Mouse (Mus musculus) cerebellum, adult 9-11 months (tissue): ENCODE results near the gene Gadl1.

Experiments
- DNase-seq: peaks from one replicate; pipeline ENCODE4 v3.0.0; 2022

The Gadl1 gene

GRCm38 (mm10) chr9:115909155-115909554 lies at the start of gene Gadl1:
Gene Gadl1 (plus strand): TSS chr9:115909455.
- DNase-seq, result no peak

DNA sequence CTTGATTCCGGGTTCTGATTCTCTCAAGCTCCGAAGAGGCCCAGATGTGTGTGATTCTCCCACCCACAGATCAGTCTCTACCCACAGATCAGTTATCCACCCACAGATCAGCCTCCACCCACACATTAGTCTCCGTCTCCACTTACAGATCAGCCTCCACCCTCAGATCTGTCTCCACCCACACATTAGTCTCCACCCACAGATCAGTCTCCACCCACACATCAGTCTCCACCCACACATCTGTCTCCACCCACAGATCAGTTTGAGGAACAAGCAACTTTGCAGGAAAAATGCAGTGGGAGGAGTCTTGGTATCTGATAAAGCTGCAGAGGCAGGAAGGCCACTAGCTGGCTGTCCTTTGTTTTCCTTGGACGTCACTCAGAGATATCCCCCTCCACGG lies 46.5 kb upstream of the Gadl1 start:
- no peak for DNase-seq

DNA sequence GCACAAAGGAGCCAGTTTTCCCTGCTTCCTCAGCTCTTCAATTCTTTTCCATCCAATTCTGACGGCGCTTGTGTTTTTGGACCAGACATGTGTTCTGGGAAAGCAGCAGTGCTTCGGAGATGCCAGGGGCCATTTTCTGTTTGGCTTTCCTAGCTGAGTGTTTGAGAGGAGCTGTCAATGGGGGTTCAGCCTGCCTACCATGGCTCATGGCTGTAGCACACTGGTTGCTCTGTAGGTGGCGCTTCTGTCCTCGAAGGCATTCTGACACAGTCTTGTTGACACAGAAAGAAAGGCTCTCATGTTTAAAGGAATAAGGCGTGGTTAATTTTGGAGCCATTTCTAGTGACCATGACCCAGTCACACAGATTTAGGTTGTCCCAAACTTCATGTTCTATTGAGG lies 45.9 kb upstream of the Gadl1 start:
- DNase-seq, result no peak

- DNase-seq, result no peak
Measured at GRCm38 (mm10) chr9:115867277-115867676, 42.0 kb upstream of the Gadl1 start.

DNA sequence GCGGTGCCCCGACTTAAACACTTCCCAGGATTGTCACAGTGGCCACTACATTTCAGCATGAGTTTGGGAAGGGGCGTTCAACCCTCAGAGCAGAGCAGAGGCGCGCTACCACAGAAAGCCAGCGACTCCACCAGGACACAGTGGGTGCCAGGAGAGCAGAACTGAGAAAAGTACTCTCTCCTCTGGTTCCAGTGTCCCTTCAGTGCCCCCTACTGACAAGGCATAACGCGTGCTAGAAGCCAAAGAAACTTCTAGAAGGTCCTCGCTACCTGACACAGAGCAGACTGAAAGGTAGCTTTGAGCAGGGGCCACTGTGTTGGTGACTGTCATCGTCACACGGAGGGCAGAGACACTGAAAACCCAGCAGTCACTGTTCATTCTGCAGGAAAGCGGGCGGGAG lies 39.1 kb upstream of the Gadl1 start:
- no peak for DNase-seq

DNA sequence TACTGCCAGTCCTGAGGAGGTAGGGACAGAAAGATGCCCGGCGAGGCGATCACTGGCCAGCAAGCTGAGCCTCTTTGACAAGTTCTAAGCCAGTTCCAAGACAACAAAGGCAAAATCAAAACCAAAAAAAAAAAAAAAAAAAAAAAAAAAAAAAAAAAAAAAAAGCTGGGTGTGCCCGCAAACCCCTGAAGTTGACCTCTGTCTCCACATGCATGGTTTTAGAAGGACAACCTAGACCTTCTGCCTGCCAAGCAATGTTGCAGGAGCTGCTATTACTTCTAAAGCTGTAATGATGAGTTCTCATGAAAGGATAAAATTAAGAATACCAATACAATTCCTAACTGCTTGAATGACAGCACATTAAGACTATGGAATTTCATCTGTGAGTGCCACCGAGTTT lies 38.6 kb upstream of the Gadl1 start:
- no peak for DNase-seq

- no peak for DNase-seq
Measured at GRCm38 (mm10) chr9:115880500-115880899, 28.8 kb upstream of the Gadl1 start.

GRCm38 (mm10) chr9:115881137-115881536 lies 28.1 kb upstream of the Gadl1 start:
- no peak for DNase-seq

GRCm38 (mm10) chr9:115882627-115883200 lies 26.5 kb upstream of the Gadl1 start:
- no peak for DNase-seq

- DNase-seq, result no peak
Measured at GRCm38 (mm10) chr9:115883413-115883812, 25.8 kb upstream of the Gadl1 start.

GRCm38 (mm10) chr9:115887571-115887970 lies 21.7 kb upstream of the Gadl1 start:
- no peak for DNase-seq

DNA sequence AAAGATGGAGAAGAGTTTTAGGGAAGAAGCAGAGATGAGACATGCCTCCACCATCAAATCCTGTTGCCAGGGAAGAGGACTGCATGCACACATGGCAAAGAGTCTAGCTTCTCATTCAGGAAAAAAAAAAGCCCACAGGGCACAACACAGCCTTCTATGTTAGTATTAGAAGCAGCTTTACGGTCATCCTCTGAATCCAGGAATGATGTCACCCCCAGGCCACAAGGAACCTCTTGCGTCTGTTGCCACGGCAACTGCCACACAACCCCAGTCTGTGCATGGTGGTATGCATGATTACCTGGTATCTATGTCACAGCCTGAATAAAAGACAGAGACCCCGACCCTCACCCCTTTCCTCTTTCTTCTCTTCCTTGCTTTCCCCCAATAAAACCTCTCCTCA lies 16.1 kb upstream of the Gadl1 start:
- DNase-seq, result no peak

DNA sequence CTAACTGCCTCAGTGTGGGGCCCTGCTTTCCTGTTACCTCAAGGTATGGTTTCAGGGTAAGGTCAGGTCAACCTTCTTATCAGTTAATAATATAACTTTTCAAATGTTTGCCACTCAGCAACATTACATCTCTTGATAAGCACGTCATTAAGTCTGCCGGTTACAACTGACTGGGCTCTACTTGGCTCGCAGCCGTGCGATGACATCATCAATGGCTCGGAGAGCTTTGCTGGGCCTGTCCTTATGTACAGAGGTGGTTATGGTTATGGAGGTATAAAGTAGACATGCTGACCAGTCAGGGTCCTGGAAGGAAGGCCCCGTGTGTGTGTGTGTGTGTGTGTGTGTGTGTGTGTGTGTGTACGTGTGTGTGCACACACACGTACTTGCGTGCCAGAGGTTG lies 15.3 kb upstream of the Gadl1 start:
- no peak for DNase-seq

- no peak for DNase-seq
Measured at GRCm38 (mm10) chr9:115908325-115908724, 930 bp upstream of the Gadl1 start.

GRCm38 (mm10) chr9:115914006-115914405 lies 4.8 kb downstream of the Gadl1 start:
- DNase-seq, result no peak

GRCm38 (mm10) chr9:115915586-115916270 lies 6.5 kb downstream of the Gadl1 start:
- DNase-seq, result peak; percentile 3

DNA sequence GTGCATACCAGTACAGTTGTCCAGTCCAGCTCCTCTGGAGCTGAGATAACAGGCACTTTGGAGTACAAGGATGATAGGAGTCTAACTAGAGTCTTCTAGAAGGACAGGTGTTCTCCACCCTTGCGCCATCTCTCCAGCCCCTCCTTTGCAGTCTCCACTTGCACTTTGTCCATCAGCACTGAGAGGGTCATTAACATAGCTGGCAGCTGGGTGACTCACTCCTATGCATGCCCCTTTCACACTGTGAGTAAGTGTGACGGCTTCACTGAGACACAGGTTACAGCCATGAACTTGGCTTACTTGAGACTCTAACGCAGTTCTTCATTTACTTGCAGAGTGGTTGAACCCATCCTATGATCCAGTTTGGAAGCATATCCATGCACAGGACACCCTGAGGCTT lies 10.5 kb downstream of the Gadl1 start:
- DNase-seq, result no peak

- DNase-seq, result no peak
Measured at GRCm38 (mm10) chr9:115922662-115923061, 13.4 kb downstream of the Gadl1 start.

- DNase-seq, result no peak
Measured at GRCm38 (mm10) chr9:115924094-115924493, 14.8 kb downstream of the Gadl1 start.

DNA sequence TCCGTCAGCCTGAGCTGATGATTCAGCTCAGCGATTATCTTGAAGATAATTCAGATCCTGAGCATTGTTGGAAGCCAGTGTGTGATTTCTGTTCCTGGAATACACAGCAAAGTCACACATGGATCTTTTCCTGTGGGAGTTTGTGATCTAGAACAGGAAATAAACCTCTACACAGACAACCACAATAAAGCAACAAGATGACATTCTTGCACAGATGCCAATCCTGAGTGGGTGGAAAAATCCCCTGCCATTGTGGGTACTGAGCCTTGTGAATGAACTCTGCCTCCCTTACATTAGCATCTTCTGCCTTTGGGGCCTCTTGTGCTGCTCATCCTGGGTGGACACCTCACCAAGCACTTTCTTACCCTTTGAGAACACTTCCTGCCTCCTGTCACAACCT lies 22.5 kb downstream of the Gadl1 start:
- no peak for DNase-seq

DNA sequence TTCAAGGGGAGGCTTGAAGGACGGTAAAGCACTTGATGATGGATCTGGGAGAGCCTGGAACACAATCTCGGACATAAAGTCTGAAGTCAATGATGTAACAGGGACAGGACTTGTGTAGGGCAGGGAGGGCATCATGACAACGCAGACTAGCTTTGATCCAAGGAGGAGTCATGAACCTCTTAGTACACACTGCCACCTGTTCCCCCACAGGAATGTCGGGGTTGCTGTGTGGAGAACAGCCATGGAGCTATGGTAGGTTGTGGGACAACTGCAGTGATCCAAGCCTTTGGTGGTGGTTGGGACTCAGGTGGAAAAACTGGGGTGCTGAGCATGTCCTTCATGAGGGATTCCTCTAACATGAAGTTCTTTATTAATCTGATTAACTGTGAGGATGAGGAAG lies 23.5 kb downstream of the Gadl1 start:
- no peak for DNase-seq

DNA sequence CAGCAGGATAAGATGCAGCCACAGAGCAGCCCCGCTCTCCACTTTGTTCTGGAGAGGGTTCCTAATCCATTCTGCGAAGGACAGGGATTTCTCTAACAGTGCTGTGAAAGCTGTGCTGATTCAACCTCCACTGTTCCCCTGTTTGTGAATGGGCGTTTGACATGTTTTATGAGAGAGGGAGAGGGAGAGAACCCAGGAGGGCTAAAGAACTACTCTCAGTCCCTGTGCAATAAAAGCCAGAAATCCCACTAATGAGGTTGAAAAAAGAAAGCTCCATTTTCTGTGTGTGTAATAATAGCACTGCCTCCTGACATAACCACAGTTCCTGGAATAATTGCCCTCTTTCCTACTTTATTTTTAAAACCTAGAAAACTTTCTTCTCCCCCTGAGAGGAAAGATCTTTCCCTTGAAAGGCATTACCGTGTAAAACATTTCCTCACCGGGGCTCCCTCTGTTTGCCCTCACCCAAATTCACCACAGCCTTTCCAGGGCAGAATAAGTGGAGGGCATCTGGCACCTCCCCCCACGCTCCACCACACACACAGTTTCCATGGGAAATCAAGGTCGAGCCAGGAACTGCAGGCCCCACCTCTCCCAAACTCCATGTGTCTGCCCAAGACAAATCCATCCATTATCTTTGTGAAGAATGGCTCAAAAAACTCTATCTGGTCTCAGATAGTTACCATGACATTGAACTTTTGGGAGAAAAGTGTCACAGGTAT lies 24.1 kb downstream of the Gadl1 start:
- DNase-seq, result no peak

- DNase-seq, result no peak
Measured at GRCm38 (mm10) chr9:115934288-115934687, 25.0 kb downstream of the Gadl1 start.

DNA sequence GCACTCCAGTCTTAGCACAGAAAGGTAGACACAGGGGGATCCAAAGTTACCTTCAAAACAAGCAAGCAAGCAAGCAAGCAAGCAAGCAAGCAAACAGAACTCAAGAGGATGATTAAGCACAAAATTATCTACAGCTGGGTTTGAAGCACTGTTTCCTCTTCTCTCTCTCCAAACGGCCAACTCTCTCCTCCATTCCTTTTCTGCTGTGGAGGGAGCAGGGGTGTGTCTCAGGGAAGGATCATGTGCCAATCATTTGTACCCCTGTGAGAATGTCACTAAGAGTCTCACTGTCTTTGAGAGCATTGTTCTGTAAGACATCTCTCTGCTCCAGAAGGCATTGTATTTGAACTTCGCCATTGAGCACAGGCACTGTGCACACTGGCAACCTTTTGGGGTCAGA lies 27.1 kb downstream of the Gadl1 start:
- no peak for DNase-seq
